Mouse (Mus musculus) layer of hippocampus, adult 8-10 months (tissue): ENCODE data around the gene Rrp36. TPM values are rescaled to one million over a fixed set of nuclear protein-coding genes. Genes with fewer than 3 reads are reported as not detected.

Experiments used
- DNase-seq, 2 experiments: peaks; one replicate each; pipeline ENCODE4 v3.0.0; 2022; ENCODE audit warnings: low spot score in 2 of 2
- total RNA-seq, 4 experiments: library from RNA; stranded (reverse); gene quantifications; 2 replicates each; pipeline ENCODE4 v1.2.4; 2022

Gene Rrp36
- total RNA-seq, 4 experiments from 2014 or later = 12.1 to 20.5 (median 17.0) TPM

DNA sequence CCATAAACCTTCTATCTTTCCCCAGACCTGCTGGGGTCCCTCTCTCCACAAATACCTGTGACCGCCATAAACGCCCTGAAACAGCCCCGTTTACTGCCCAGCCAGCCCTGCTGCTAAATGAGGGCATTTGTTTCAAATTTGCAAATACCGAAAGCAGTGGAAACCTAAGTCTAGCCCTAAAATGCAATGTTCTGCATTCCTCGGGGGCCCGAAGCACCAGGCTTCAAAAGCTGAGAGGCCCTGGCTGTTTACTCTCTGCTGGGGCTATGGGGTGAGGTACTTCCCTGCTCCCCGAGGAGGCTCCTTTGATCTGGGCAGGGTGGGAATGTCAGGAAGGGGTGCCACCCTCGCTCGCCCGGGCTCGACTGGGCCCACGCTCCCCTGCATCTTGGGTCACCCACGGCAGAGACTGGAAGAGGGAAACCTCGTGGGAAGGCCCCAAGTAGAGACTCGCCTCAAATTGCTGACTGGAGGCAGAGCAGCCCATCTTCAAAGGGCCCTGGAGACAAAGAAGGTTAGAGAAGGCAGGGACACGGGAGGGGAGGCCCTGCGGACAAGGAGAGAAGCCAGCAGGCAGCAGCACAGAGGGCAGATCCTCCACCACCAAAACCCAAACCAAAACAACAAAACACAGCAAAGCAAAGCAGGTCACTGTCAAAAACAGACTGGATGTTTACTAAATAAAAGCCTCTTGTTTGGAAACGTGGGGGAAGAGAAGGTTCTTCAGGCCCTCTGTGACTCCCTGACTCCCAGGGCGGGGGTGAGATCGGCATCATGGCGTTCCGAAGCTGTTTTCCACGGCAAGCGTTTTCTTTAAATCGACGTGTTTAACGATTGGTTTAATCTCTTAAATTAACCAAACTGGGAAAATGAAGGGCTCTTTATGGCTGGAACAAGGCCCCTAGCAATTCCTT lies 55.1 kb downstream of the Rrp36 start:
- DNase-seq = no peak

GRCm38 (mm10) chr17:46618394-46618768 lies 55.8 kb downstream of the Rrp36 start:
- DNase-seq = no peak

- DNase-seq = no peak
These were observed 56.4 kb downstream of the Rrp36 start for GRCm38 (mm10) chr17:46617799-46618198.

Other genes starting within 250 kb of the Rrp36 start
- 1 to 10 TPM; 3.9 to 7.1 (median 4.2) TPM for gene Crip3, start 245.4 kb downstream of the Rrp36 start, total RNA-seq
- 1 to 10 TPM in 1 of 4 experiments, under 1 TPM in 3; 0.23 to 1.2 (median 0.84) TPM for gene Slc22a7, start 235.9 kb downstream of the Rrp36 start, total RNA-seq
- gene Ttbk1, start 186.7 kb downstream of the Rrp36 start, total RNA-seq = 100 to 1,000 TPM; 101 to 124 (median 111) TPM
- 1 to 10 TPM; 4.1 to 7.5 (median 6.0) TPM for gene Dnph1, start 177.6 kb downstream of the Rrp36 start, total RNA-seq
- gene Cul9, start 128.0 kb downstream of the Rrp36 start, total RNA-seq = 10 to 100 TPM; 57.2 to 81.6 (median 63.8) TPM
- gene Srf, start 118.2 kb downstream of the Rrp36 start, total RNA-seq = 10 to 100 TPM; 66.2 to 84.0 (median 73.5) TPM
- 1 to 10 TPM; 8.2 to 9.2 (median 8.9) TPM for gene Ptk7, start 44.8 kb downstream of the Rrp36 start, total RNA-seq
- 10 to 100 TPM; 18.9 to 21.8 (median 21.1) TPM for gene Klc4, start 28.3 kb downstream of the Rrp36 start, total RNA-seq
- 10 to 100 TPM; 43.7 to 60.5 (median 51.2) TPM for gene Mrpl2, start 28.1 kb downstream of the Rrp36 start, total RNA-seq
- 10 to 100 TPM; 22.6 to 26.4 (median 23.4) TPM for gene Cul7, start 24.0 kb downstream of the Rrp36 start, total RNA-seq
- 100 to 1,000 TPM in 1 of 4 experiments, 10 to 100 TPM in 3; 92.7 to 105 (median 96.4) TPM for gene Mea1, start 4.4 kb upstream of the Rrp36 start, total RNA-seq
- 100 to 1,000 TPM; 155 to 173 (median 166) TPM for gene Klhdc3, start 6.6 kb upstream of the Rrp36 start, total RNA-seq
- 10 to 100 TPM; 78.6 to 86.9 (median 81.8) TPM for gene Ppp2r5d, start 30.8 kb upstream of the Rrp36 start, total RNA-seq
- gene Pex6, start 37.1 kb upstream of the Rrp36 start, total RNA-seq = 10 to 100 TPM; 42.8 to 54.4 (median 51.9) TPM
- 1 to 10 TPM in 2 of 4 experiments, under 1 TPM in 1, not detected in 1; 0.61 to 1.6 (median 1.2) TPM for gene Gnmt, start 54.8 kb upstream of the Rrp36 start, total RNA-seq
- 10 to 100 TPM; 64.6 to 68.9 (median 67.9) TPM for gene Cnpy3, start 77.9 kb upstream of the Rrp36 start, total RNA-seq
- under 1 TPM in 2 of 4 experiments, not detected in 2; 0.29 to 0.49 TPM for gene Ptcra, start 89.4 kb upstream of the Rrp36 start, total RNA-seq
- gene 2310039H08Rik, start 98.3 kb upstream of the Rrp36 start, total RNA-seq = 1 to 10 TPM; 7.3 to 9.2 (median 8.7) TPM
- gene Rpl7l1, start 108.3 kb upstream of the Rrp36 start, total RNA-seq = 10 to 100 TPM; 40.2 to 47.5 (median 45.0) TPM
- 10 to 100 TPM; 51.9 to 67.7 (median 61.2) TPM for gene Bicral, start 184.1 kb upstream of the Rrp36 start, total RNA-seq
- gene Tbcc, start 216.3 kb upstream of the Rrp36 start, total RNA-seq = 10 to 100 TPM; 24.8 to 38.5 (median 33.2) TPM
- not detected for gene Prph2, start 236.1 kb upstream of the Rrp36 start, total RNA-seq